Mouse (Mus musculus) erythroblast, embryonic 14.5 days (primary cell): Measurements from ENCODE around the gene Susd6. TPM values are rescaled to one million over a fixed set of nuclear protein-coding genes. Genes with fewer than 3 reads are reported as not detected.

Experiments
- H3K27me3 ChIP-seq: 2 replicates; pipeline ENCODE4 v1.6.1; 2012; ENCODE audit warnings: inconsistent platforms; ENCODE audit not compliant: control insufficient read depth
- H3K36me3 ChIP-seq: 2 replicates; pipeline ENCODE4 v1.6.1; 2012; ENCODE audit warnings: mild to moderate bottlenecking, inconsistent platforms; ENCODE audit not compliant: control insufficient read depth
- H3K4me1 ChIP-seq: 2 replicates; pipeline ENCODE4 v1.6.1; 2012; ENCODE audit warnings: inconsistent platforms; ENCODE audit not compliant: control insufficient read depth
- H3K4me3 ChIP-seq: replicated peaks from 2 replicates; pipeline ENCODE3; 2012; ENCODE audit warnings: moderate library complexity, mild to moderate bottlenecking, inconsistent platforms
- H3K9me3 ChIP-seq: 2 replicates; pipeline ENCODE4 v1.6.1; 2012; ENCODE audit warnings: low read length, inconsistent platforms, mixed read lengths; ENCODE audit not compliant: control insufficient read depth
- GATA1 ChIP-seq: IDR thresholded peaks from 2 replicates; pipeline ENCODE4 v1.6.1; 2012; ENCODE audit warnings: low read length, inconsistent platforms, mixed read lengths
- TAL1 ChIP-seq: IDR thresholded peaks from 3 replicates; pipeline ENCODE4 v1.6.1; 2012; ENCODE audit warnings: low read length, inconsistent platforms, mixed read lengths
- polyA plus RNA-seq: library from polyadenylated mRNA; stranded (reverse); fragments of >175 nt; gene quantifications from 2 replicates; pipeline ENCODE4 v1.2.3, GENCODE M21; 2012

The Susd6 gene
- polyA plus RNA-seq, 1 experiment: 1.2 TPM

GRCm38 (mm10) chr12:80828951-80829350, 38.6 kb downstream of the Susd6 start:
- Histone ChIP-seq H3K9me3 (no peaks in the 10 kb centered on the region), H3K36me3 (peaks cover 63% of the 10 kb centered on the region), H3K27me3 (no peaks in the 10 kb centered on the region), H3K4me1 (peaks cover 57% of the 10 kb centered on the region), H3K4me3 (no peak overlapping the region)
- TF ChIP-seq TAL1 (no peak), GATA1 (no peak)

- Histone ChIP-seq H3K9me3 (no peaks in the 10 kb centered on the region), H3K4me1 (peaks cover 54% of the 10 kb centered on the region), H3K4me3 (no peak overlapping the region), H3K36me3 (peaks cover 70% of the 10 kb centered on the region), H3K27me3 (no peaks in the 10 kb centered on the region)
- no peak for TF ChIP-seq TAL1
These were observed 39.9 kb downstream of the Susd6 start for GRCm38 (mm10) chr12:80830211-80830610.

- H3K36me3 ChIP-seq: peaks cover 70% of the 10 kb centered on the region
- peaks cover 53% of the 10 kb centered on the region for H3K4me1 ChIP-seq
- TF ChIP-seq GATA1: no peak
- no peak for TF ChIP-seq TAL1
These were observed 40.5 kb downstream of the Susd6 start for GRCm38 (mm10) chr12:80830820-80831219.

DNA sequence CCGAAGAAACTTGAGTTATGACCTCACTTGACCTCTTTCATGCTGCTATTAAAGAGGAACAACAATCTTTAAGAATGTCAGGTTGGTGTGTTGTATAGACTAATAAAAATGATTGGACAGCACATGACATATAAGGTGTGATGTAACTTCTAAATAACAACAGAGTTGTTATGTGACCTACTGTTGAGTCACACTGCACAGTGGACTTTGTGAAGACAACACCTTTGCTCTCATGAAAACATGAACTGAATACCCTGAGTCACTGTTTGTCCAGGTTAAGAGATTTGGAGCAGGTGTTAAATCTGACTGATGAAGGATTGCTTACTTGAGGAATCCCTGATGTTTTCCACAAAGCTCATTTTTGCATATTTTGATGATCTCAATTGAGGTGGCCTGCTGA, 42.0 kb downstream of the Susd6 start:
- no peak overlapping the region for H3K4me3 ChIP-seq
- TF ChIP-seq GATA1 (no peak), TAL1 (no peak)
- no peaks in the 10 kb centered on the region for H3K9me3 ChIP-seq
- H3K36me3 ChIP-seq: peaks cover 66% of the 10 kb centered on the region
- H3K27me3 ChIP-seq: no peaks in the 10 kb centered on the region
- H3K4me1 ChIP-seq: peaks cover 41% of the 10 kb centered on the region

More at GRCm38 (mm10) chr12:80830820-80831219, 40.5 kb downstream of the Susd6 start:
- no peak overlapping the region for H3K4me3 ChIP-seq
- H3K9me3 ChIP-seq: no peaks in the 10 kb centered on the region
- H3K27me3 ChIP-seq: no peaks in the 10 kb centered on the region

DNA sequence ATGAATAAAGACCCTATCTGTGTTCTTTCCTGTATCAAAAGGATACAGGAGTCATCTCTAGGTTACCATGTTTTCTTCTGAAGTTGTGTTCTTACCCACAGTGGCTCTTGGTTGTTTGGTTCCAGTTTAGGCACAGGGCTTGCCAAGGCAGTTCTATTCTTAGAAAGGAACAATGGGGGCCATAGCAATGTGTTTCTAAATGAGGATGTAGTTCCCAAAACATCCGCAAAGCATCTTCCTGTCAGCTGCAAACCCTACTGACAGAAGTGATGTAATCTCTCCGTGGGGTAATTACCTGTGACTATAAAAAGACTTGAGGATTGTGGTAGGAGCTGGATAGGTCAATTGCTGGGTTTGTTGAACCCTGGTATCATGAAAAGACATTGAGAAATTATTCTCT, 43.2 kb downstream of the Susd6 start:
- TF ChIP-seq GATA1: no peak
- Histone ChIP-seq H3K27me3 (no peaks in the 10 kb centered on the region), H3K9me3 (no peaks in the 10 kb centered on the region), H3K4me1 (peaks cover 38% of the 10 kb centered on the region), H3K36me3 (peaks cover 55% of the 10 kb centered on the region), H3K4me3 (no peak overlapping the region)

- H3K27me3 ChIP-seq: no peaks in the 10 kb centered on the region
- H3K9me3 ChIP-seq: no peaks in the 10 kb centered on the region
- no peak for TF ChIP-seq TAL1
- no peak for TF ChIP-seq GATA1
- H3K4me3 ChIP-seq: no peak overlapping the region
- peaks cover 47% of the 10 kb centered on the region for H3K36me3 ChIP-seq
- peaks cover 34% of the 10 kb centered on the region for H3K4me1 ChIP-seq
These were observed 44.0 kb downstream of the Susd6 start for GRCm38 (mm10) chr12:80834156-80834900.

- Histone ChIP-seq H3K4me3 (no peak overlapping the region), H3K36me3 (peaks cover 42% of the 10 kb centered on the region), H3K9me3 (no peaks in the 10 kb centered on the region), H3K4me1 (peaks cover 32% of the 10 kb centered on the region), H3K27me3 (no peaks in the 10 kb centered on the region)
- no peak for TF ChIP-seq GATA1
- TF ChIP-seq TAL1: no peak
These were observed 44.7 kb downstream of the Susd6 start for GRCm38 (mm10) chr12:80834901-80835570.

GRCm38 (mm10) chr12:80837614-80838013, 47.3 kb downstream of the Susd6 start:
- H3K27me3 ChIP-seq: no peaks in the 10 kb centered on the region
- H3K9me3 ChIP-seq: no peaks in the 10 kb centered on the region
- H3K36me3 ChIP-seq: peaks cover 24% of the 10 kb centered on the region
- TF ChIP-seq TAL1: no peak
- TF ChIP-seq GATA1: no peak
- H3K4me1 ChIP-seq: peaks cover 19% of the 10 kb centered on the region
- H3K4me3 ChIP-seq: no peak overlapping the region

DNA sequence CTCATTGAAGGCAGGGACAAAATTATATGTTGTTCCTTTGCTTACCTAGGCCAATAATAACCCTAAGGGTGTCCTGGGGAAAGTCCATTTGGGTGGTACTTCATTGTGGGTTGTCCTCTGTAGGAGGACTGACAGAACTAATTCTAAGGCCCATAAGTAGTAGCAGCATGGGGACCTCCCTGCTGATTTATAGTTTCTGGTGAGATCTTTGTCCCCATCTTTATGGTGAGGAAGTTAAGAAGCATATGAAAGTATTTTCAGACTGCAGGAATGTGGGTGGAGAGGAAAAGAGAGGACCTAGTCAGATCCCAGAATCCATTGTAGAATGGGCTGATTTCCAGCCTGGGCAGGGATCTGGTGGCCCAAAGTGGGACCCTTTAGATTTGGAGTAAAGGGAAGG, 48.0 kb downstream of the Susd6 start:
- peaks cover 24% of the 10 kb centered on the region for H3K36me3 ChIP-seq
- no peaks in the 10 kb centered on the region for H3K27me3 ChIP-seq
- H3K9me3 ChIP-seq: no peaks in the 10 kb centered on the region
- H3K4me1 ChIP-seq: peaks cover 16% of the 10 kb centered on the region
- H3K4me3 ChIP-seq: no peak overlapping the region
- TF ChIP-seq TAL1 (no peak), GATA1 (no peak)

- no peak overlapping the region for H3K4me3 ChIP-seq
- TF ChIP-seq TAL1 (no peak), GATA1 (no peak)
- no peaks in the 10 kb centered on the region for H3K27me3 ChIP-seq
- no peaks in the 10 kb centered on the region for H3K9me3 ChIP-seq
- peaks cover 12% of the 10 kb centered on the region for H3K4me1 ChIP-seq
- H3K36me3 ChIP-seq: peaks cover 25% of the 10 kb centered on the region
These were observed 48.5 kb downstream of the Susd6 start for GRCm38 (mm10) chr12:80838787-80839186.
